In genomic region chrX:93832337-93832884, GRCm38 (mm10) we compare ENCODE assay signal across 8 mouse cellular contexts. TPM values are rescaled to one million over a fixed set of nuclear protein-coding genes. Genes with fewer than 3 reads are reported as not detected.
DNase-seq lines count a peak whose midpoint lies in the region; ATAC-seq and TF ChIP-seq lines count a peak whose summit lies in the region.

No protein-coding gene starts in this region.

- peak overlapping the region; percentile 64 for H3K27ac ChIP-seq in kidney, adult 2 months (ENCODE audit: insufficient read depth, low read depth, low read length)
- peak overlapping the region; percentile 24 for H3K27ac ChIP-seq in MEL (ENCODE audit: control insufficient read depth, low read depth, low read length)
- no peak overlapping the region; the same call in 1 of the 2 replicates for H3K27ac ChIP-seq in hindbrain, embryonic 11.5 days (ENCODE audit: low read depth, low read length)
- no peak overlapping the region for H3K27ac ChIP-seq in midbrain, embryonic 12.5 days (replicated peaks)

- no peaks in the 10 kb centered on the region for H3K27me3 ChIP-seq in kidney, adult 2 months (replicated peaks; ENCODE audit: control insufficient read depth, insufficient read depth, low read length)
- H3K27me3 ChIP-seq in MEL (ENCODE audit: control insufficient read depth in 1 of 2, insufficient read depth in 2 of 2, low read length in 2 of 2) = no peaks in the 10 kb centered on the region
- no peaks in the 10 kb centered on the region for H3K27me3 ChIP-seq in hindbrain, embryonic 11.5 days (ENCODE audit: control insufficient read depth, insufficient read depth, low read length)
- no peaks in the 10 kb centered on the region for H3K27me3 ChIP-seq in midbrain, embryonic 12.5 days

- H3K9me3 ChIP-seq in MEL (replicated peaks; ENCODE audit: insufficient read depth, low read length) = no peaks in the 10 kb centered on the region
- no peaks in the 10 kb centered on the region for H3K9me3 ChIP-seq in hindbrain, embryonic 11.5 days (ENCODE audit: control insufficient read depth, low read length)
- no peaks in the 10 kb centered on the region for H3K9me3 ChIP-seq in midbrain, embryonic 12.5 days

- H3K36me3 ChIP-seq in kidney, adult 2 months (ENCODE audit: control insufficient read depth, insufficient read depth, low read length) = no peaks in the 10 kb centered on the region
- peaks cover 0 to 12% of the 10 kb centered on the region in 2 experiments; a peak in 3 of 4 replicates for H3K36me3 ChIP-seq in MEL (ENCODE audit: control insufficient read depth in 1 of 2, insufficient read depth in 2 of 2, low read length in 2 of 2)
- H3K36me3 ChIP-seq in hindbrain, embryonic 11.5 days (ENCODE audit: control insufficient read depth, insufficient read depth, low read length) = no peaks in the 10 kb centered on the region
- no peaks in the 10 kb centered on the region for H3K36me3 ChIP-seq in midbrain, embryonic 12.5 days

- no peak for DNase-seq in kidney, adult 2 months
- DNase-seq in kidney, adult 8-10 months = no peak
- DNase-seq in MEL (ENCODE audit: low read depth, low spot score) = no peak
- DNase-seq in hindbrain, embryonic 11.5 days (ENCODE audit: low spot score) = no peak
- DNase-seq in natural killer cell, adult 2 months (ENCODE audit: low spot score in 2 of 2) = no peak
- DNase-seq in urinary bladder, postnatal 10 days (ENCODE audit: low spot score) = no peak

- peak overlapping the region; percentile 50 for H3K4me2 ChIP-seq in hindbrain, embryonic 11.5 days (replicated peaks; ENCODE audit: low read depth, low read length)
- peak overlapping the region; percentile 57 for H3K4me2 ChIP-seq in midbrain, embryonic 12.5 days (replicated peaks)

- peak overlapping the region; percentile 91 for H3K4me3 ChIP-seq in kidney, adult 2 months (ENCODE audit: insufficient read depth, low read depth, low read length)
- H3K4me3 ChIP-seq in MEL (ENCODE audit: control insufficient read depth in 1 of 2, insufficient read depth in 1 of 2, low read depth in 2 of 2, low read length in 2 of 2) = peak overlapping the region; percentile 85 to 93
- H3K4me3 ChIP-seq in hindbrain, embryonic 11.5 days (ENCODE audit: low read depth, low read length) = peak overlapping the region; percentile 54
- peak overlapping the region; percentile 56 for H3K4me3 ChIP-seq in midbrain, embryonic 12.5 days

- no peak for TF ChIP-seq RAD21 in MEL (IDR thresholded peaks at IDR 0.05; ENCODE audit: low read depth, low read length)

- H3K4me1 ChIP-seq in kidney, adult 2 months (ENCODE audit: control insufficient read depth, insufficient read depth, low read length) = peaks cover 3% of the 10 kb centered on the region; the same call in 1 of the 2 replicates
- H3K4me1 ChIP-seq in MEL (ENCODE audit: control insufficient read depth in 1 of 2, insufficient read depth in 2 of 2, low read length in 2 of 2) = peaks cover 2 to 5% of the 10 kb centered on the region in 2 experiments; a peak in 3 of 4 replicates
- H3K4me1 ChIP-seq in hindbrain, embryonic 11.5 days (replicated peaks; ENCODE audit: control insufficient read depth, insufficient read depth, low read length) = no peaks in the 10 kb centered on the region
- H3K4me1 ChIP-seq in midbrain, embryonic 12.5 days = peaks cover 4% of the 10 kb centered on the region; the same call in 1 of the 2 replicates

- ATAC-seq in hindbrain, embryonic 11.5 days (ENCODE audit: low FRiP score) = peak; percentile 43
- ATAC-seq in midbrain, embryonic 12.5 days (ENCODE audit: low FRiP score, low read depth) = peak; percentile 27
- no peak for ATAC-seq in erythroid progenitor cell, adult 5-6 weeks (replicated peaks; ENCODE audit: low FRiP score, poor library complexity, severe bottlenecking)

- peaks cover 12% of the 10 kb centered on the region for H3K79me2 ChIP-seq in MEL (ENCODE audit: control insufficient read depth, insufficient read depth, low read length, poor library complexity)

- no peak for TF ChIP-seq POLR2A in kidney, adult 2 months (IDR thresholded peaks at IDR 0.05; ENCODE audit: low read depth, low read length)
- TF ChIP-seq POLR2A in MEL (IDR thresholded peaks at IDR 0.05; ENCODE audit: control insufficient read depth in 1 of 2, insufficient read depth in 1 of 2, low read depth in 1 of 2, low read length in 2 of 2, poor library complexity in 1 of 2) = no peak; a peak in 1 of 4 replicates

- no peak for TF ChIP-seq EP300 in MEL (IDR thresholded peaks at IDR 0.05; ENCODE audit: low read depth in 1 of 2, low read length in 2 of 2)

- peak overlapping the region; percentile 55 for H3K9ac ChIP-seq in MEL (ENCODE audit: control insufficient read depth, low read depth, low read length, poor library complexity, severe bottlenecking)
- H3K9ac ChIP-seq in hindbrain, embryonic 11.5 days (ENCODE audit: low read depth, low read length) = peak overlapping the region; percentile 60
- H3K9ac ChIP-seq in midbrain, embryonic 12.5 days (replicated peaks) = no peak overlapping the region; the same call in 1 of the 2 replicates

- 8% methylated on average over 14 of the region's 14 CpGs for WGBS in kidney, adult 2 months
- 32% methylated on average over 14 of the region's 14 CpGs for WGBS in hindbrain, embryonic 11.5 days
- 37% methylated on average over 14 of the region's 14 CpGs for WGBS in midbrain, embryonic 12.5 days

- no peak for TF ChIP-seq CTCF in kidney, adult 2 months (conservative IDR thresholded peaks at IDR 0.05; ENCODE audit: insufficient read depth, insufficient read length, low read depth, low read length)
- TF ChIP-seq CTCF in MEL (IDR thresholded peaks at IDR 0.05 in 2 of 3, conservative IDR thresholded peaks at IDR 0.05 in 1 of 3; ENCODE audit: control insufficient read depth in 1 of 3, insufficient read depth in 1 of 3, low read depth in 2 of 3, low read length in 3 of 3, poor library complexity in 1 of 3, severe bottlenecking in 1 of 3) = no peak

TF ChIP-seq in MEL, 35 proteins besides CTCF, POLR2A, EP300 and RAD21:
- 0 out of 2 replicates have a peak, but pooled peaks have one; percentile 67 for TF ChIP-seq ZMIZ1 (IDR thresholded peaks at IDR 0.05; ENCODE audit: low read depth, low read length)
- TF ChIP-seq POLR2AphosphoS2 (IDR thresholded peaks at IDR 0.05; ENCODE audit: low read length) = peak; percentile 61; the same call in 1 of the 2 replicates
- no peak for TF ChIP-seq NRF1 (IDR thresholded peaks at IDR 0.05; ENCODE audit: insufficient read depth, low read depth, low read length, poor library complexity, severe bottlenecking)

RNA-seq across cellular contexts. Expression of gene Pdk3, which starts 0.4 kb away (rescaled TPM):
- polyA plus RNA-seq in kidney, adult 2 months (2012; rRNA removed) = 25.1 and 25.2 TPM in 2 replicates
- total RNA-seq in MEL (2012; rRNA removed) = 34.4 and 43.9 TPM in 2 replicates
- polyA plus RNA-seq in MEL (2012; ENCODE audit: insufficient read depth in 1 of 2, insufficient read length in 2 of 2, low read depth in 1 of 2, low replicate concordance in 2 of 2, missing spikeins in 1 of 2) = 10 to 100 TPM in 1 of 2 experiments, not detected in 1; 58.4 TPM
- polyA plus RNA-seq in hindbrain, embryonic 11.5 days (2014; fragmentation: Nextera tagmentation; extraction: Ambion mirVana) = 63.5 and 68.7 TPM in 2 replicates
- polyA plus RNA-seq in midbrain, embryonic 12.5 days (2016; fragmentation: Nextera tagmentation; extraction: Ambion mirVana) = 42.2 and 48.2 TPM in 2 replicates
- 46.1 and 69.2 TPM in 2 replicates for total RNA-seq in erythroid progenitor cell, adult 5-6 weeks (2015; ENCODE audit: low replicate concordance)
- total RNA-seq in erythroid progenitor cell, adult 5-6 weeks (2017; ENCODE audit: low replicate concordance) = 18.8 and 30.8 TPM in 2 replicates

Comparison
In these comparisons a context has a peak if more than half of its experiments do, and no peak if none do; other contexts are left out.
1. H3K27ac ChIP-seq: peak in kidney, adult 2 months (single experiment) and MEL (single experiment); none in hindbrain, embryonic 11.5 days (single experiment) and midbrain, embryonic 12.5 days (single experiment).
2. Peak in every context shown above with its lines, with median percentiles within 50 percentile points of each other: H3K4me3 ChIP-seq.